Mouse (Mus musculus) lung, postnatal 0 days (tissue): Measurements from ENCODE around the gene Zfp518b. TPM values are rescaled to one million over a fixed set of nuclear protein-coding genes. Genes with fewer than 3 reads are reported as not detected.

Experiments
- ATAC-seq: fragments of 200-750 bp; cut with Nextera tagmentation; 2 replicates; pipeline ENCODE4 v1.8.0; 2017; ENCODE audit warnings: moderate library complexity
- DNase-seq: peaks from one replicate; pipeline ENCODE4 v3.0.0-alpha.2; 2016; ENCODE audit warnings: low spot score
- H3K27ac ChIP-seq: fragments of 300-500 bp; sonication (generic); 2 replicates; pipeline ENCODE4 v1.5.1; 2014; ENCODE audit warnings: antibody characterized with exemption, mild to moderate bottlenecking, low read length, mixed read lengths
- H3K27me3 ChIP-seq: fragments of 300-500 bp; sonication (generic); replicated peaks from 2 replicates; pipeline ENCODE4 v1.6.1; 2014; ENCODE audit warnings: low read length, mixed read lengths; ENCODE audit not compliant: insufficient read depth
- H3K36me3 ChIP-seq: fragments of 300-500 bp; sonication (generic); 2 replicates; pipeline ENCODE4 v1.6.1; 2014; ENCODE audit warnings: low read length, mixed read lengths; ENCODE audit not compliant: insufficient read depth
- H3K4me1 ChIP-seq: fragments of 300-500 bp; sonication (generic); 2 replicates; pipeline ENCODE4 v1.6.1; 2014; ENCODE audit warnings: antibody characterized with exemption, low read depth, low read length, mixed read lengths; ENCODE audit not compliant: insufficient read depth
- H3K4me2 ChIP-seq: fragments of 300-500 bp; sonication (generic); replicated peaks from 2 replicates; pipeline ENCODE4 v1.6.1; 2014; ENCODE audit warnings: low read depth, mild to moderate bottlenecking, low read length, moderate library complexity, mixed read lengths
- H3K4me3 ChIP-seq: fragments of 300-500 bp; sonication (generic); 2 replicates; pipeline ENCODE4 v1.5.1; 2014; ENCODE audit warnings: low read depth, low read length
- H3K9ac ChIP-seq: fragments of 300-500 bp; sonication (generic); replicated peaks from 2 replicates; pipeline ENCODE4 v1.6.1; 2014; ENCODE audit warnings: low read depth, mild to moderate bottlenecking
- H3K9me3 ChIP-seq: fragments of 300-500 bp; sonication (generic); 2 replicates; pipeline ENCODE4 v1.6.1; 2016; ENCODE audit warnings: low read length, mixed read lengths
- CTCF ChIP-seq: IDR thresholded peaks from 2 replicates; pipeline ENCODE4 v1.5.1; 2016; ENCODE audit warnings: antibody characterized with exemption, mild to moderate bottlenecking
- EP300 ChIP-seq: IDR thresholded peaks from 2 replicates; pipeline ENCODE4 v1.6.1; 2016; ENCODE audit warnings: antibody characterized with exemption, mild to moderate bottlenecking, control low read depth
- WGBS: fragments of 180-500 bp; shearing (Covaris S2); extraction: QIAGEN DNeasy Blood & Tissue Kit; methylation state at CpG from one replicate; pipeline ENCODE4 v1.1.7; 2014; 5-methylcytosine and 5-hydroxymethylcytosine counted together
- polyA plus RNA-seq: library from polyadenylated mRNA; unstranded; fragments of >200 nt; fragmentation: Nextera tagmentation; extraction: Ambion mirVana; gene quantifications from 2 replicates; pipeline ENCODE4 v1.2.1, GENCODE M21; 2015

The Zfp518b gene
- polyA plus RNA-seq, 1 experiment from 2014 or later, result 2.9 TPM

- no peak overlapping the region for H3K4me3 ChIP-seq
- no peak for DNase-seq
- H3K9ac ChIP-seq, result no peak overlapping the region
- no peak overlapping the region for H3K27ac ChIP-seq
- no peaks in the 10 kb centered on the region for H3K36me3 ChIP-seq
- no peak for TF ChIP-seq EP300
- no peak for TF ChIP-seq CTCF
- 67% methylated on average over 12 of the region's 12 CpGs for WGBS
- no peaks in the 10 kb centered on the region for H3K4me1 ChIP-seq
- no peak overlapping the region for H3K4me2 ChIP-seq
- H3K9me3 ChIP-seq, result no peaks in the 10 kb centered on the region
- no peaks in the 10 kb centered on the region for H3K27me3 ChIP-seq
- no peak for ATAC-seq
Observed at GRCm38 (mm10) chr5:38655421-38655928, 29.2 kb downstream of the Zfp518b start.

- 35% methylated on average over 1 of the region's 1 CpGs for WGBS
Observed at GRCm38 (mm10) chr5:38654571-38654970, 30.1 kb downstream of the Zfp518b start.

GRCm38 (mm10) chr5:38653101-38653500, 31.5 kb downstream of the Zfp518b start:
- TF ChIP-seq EP300 (no peak), CTCF (no peak)
- no peak overlapping the region for H3K4me2 ChIP-seq
- no peak for ATAC-seq
- H3K27me3 ChIP-seq, result no peaks in the 10 kb centered on the region
- no peak for DNase-seq
- no peak overlapping the region for H3K9ac ChIP-seq
- no peak overlapping the region for H3K4me3 ChIP-seq
- H3K4me1 ChIP-seq, result no peaks in the 10 kb centered on the region
- H3K9me3 ChIP-seq, result no peaks in the 10 kb centered on the region
- H3K36me3 ChIP-seq, result no peaks in the 10 kb centered on the region
- no peak overlapping the region for H3K27ac ChIP-seq
- WGBS, result 65% methylated on average over 2 of the region's 2 CpGs

More at GRCm38 (mm10) chr5:38654571-38654970, 30.1 kb downstream of the Zfp518b start:
- no peaks in the 10 kb centered on the region for H3K36me3 ChIP-seq
- no peak overlapping the region for H3K4me3 ChIP-seq
- H3K9ac ChIP-seq, result no peak overlapping the region
- H3K4me1 ChIP-seq, result no peaks in the 10 kb centered on the region
- H3K27me3 ChIP-seq, result no peaks in the 10 kb centered on the region
- no peak overlapping the region for H3K4me2 ChIP-seq
- ATAC-seq (no peak), DNase-seq (no peak)
- H3K9me3 ChIP-seq, result no peaks in the 10 kb centered on the region
- no peak for TF ChIP-seq EP300
- no peak for TF ChIP-seq CTCF
- no peak overlapping the region for H3K27ac ChIP-seq

- H3K36me3 ChIP-seq, result no peaks in the 10 kb centered on the region
- TF ChIP-seq EP300 (no peak), CTCF (no peak)
- 57% methylated on average over 5 of the region's 5 CpGs for WGBS
- H3K27me3 ChIP-seq, result no peaks in the 10 kb centered on the region
- H3K4me2 ChIP-seq, result no peak overlapping the region
- H3K4me1 ChIP-seq, result no peaks in the 10 kb centered on the region
- ATAC-seq, result no peak
- no peak overlapping the region for H3K9ac ChIP-seq
- no peak for DNase-seq
- H3K27ac ChIP-seq, result no peak overlapping the region
- H3K9me3 ChIP-seq, result no peaks in the 10 kb centered on the region
- H3K4me3 ChIP-seq, result no peak overlapping the region
Observed at GRCm38 (mm10) chr5:38651455-38651854, 33.2 kb downstream of the Zfp518b start.

GRCm38 (mm10) chr5:38641526-38641925, 43.1 kb downstream of the Zfp518b start:
- H3K4me3 ChIP-seq, result no peak overlapping the region
- TF ChIP-seq CTCF (no peak), EP300 (no peak)
- no peak overlapping the region for H3K9ac ChIP-seq
- H3K27me3 ChIP-seq, result no peaks in the 10 kb centered on the region
- no peaks in the 10 kb centered on the region for H3K36me3 ChIP-seq
- ATAC-seq (no peak), DNase-seq (no peak)
- H3K27ac ChIP-seq, result no peak overlapping the region
- no peaks in the 10 kb centered on the region for H3K9me3 ChIP-seq
- no peak overlapping the region for H3K4me2 ChIP-seq
- H3K4me1 ChIP-seq, result no peaks in the 10 kb centered on the region

- no peak overlapping the region for H3K4me2 ChIP-seq
- H3K36me3 ChIP-seq, result no peaks in the 10 kb centered on the region
- no peak for TF ChIP-seq EP300
- TF ChIP-seq CTCF, result no peak
- H3K27me3 ChIP-seq, result no peaks in the 10 kb centered on the region
- DNase-seq (no peak), ATAC-seq (no peak)
- 57% methylated on average over 4 of the region's 5 CpGs for WGBS
- no peak overlapping the region for H3K9ac ChIP-seq
- no peaks in the 10 kb centered on the region for H3K9me3 ChIP-seq
- no peaks in the 10 kb centered on the region for H3K4me1 ChIP-seq
- no peak overlapping the region for H3K4me3 ChIP-seq
- no peak overlapping the region for H3K27ac ChIP-seq
Observed at GRCm38 (mm10) chr5:38636301-38636749, 48.3 kb downstream of the Zfp518b start.

GRCm38 (mm10) chr5:38635696-38636095, 48.9 kb downstream of the Zfp518b start:
- no peak overlapping the region for H3K4me3 ChIP-seq
- H3K4me1 ChIP-seq, result no peaks in the 10 kb centered on the region
- DNase-seq (no peak), ATAC-seq (no peak)
- H3K9me3 ChIP-seq, result no peaks in the 10 kb centered on the region
- H3K9ac ChIP-seq, result no peak overlapping the region
- no peak overlapping the region for H3K27ac ChIP-seq
- TF ChIP-seq CTCF (no peak), EP300 (no peak)
- no peak overlapping the region for H3K4me2 ChIP-seq
- H3K36me3 ChIP-seq, result no peaks in the 10 kb centered on the region
- 84% methylated on average over 1 of the region's 1 CpGs for WGBS
- H3K27me3 ChIP-seq, result no peaks in the 10 kb centered on the region
